Mouse (Mus musculus) embryonic fibroblast, embryonic 13.5 days (primary cell): ENCODE results near the gene Castor1.

ENCODE experiments used
- CTCF ChIP-seq: IDR thresholded peaks from 2 replicates; pipeline ENCODE4 v1.5.1; 2011; ENCODE audit warnings: mild to moderate bottlenecking, control low read depth, low read length, moderate library complexity, borderline replicate concordance; ENCODE audit not compliant: insufficient read depth
- POLR2A ChIP-seq: IDR thresholded peaks from 2 replicates; pipeline ENCODE4 v1.6.1; 2011; ENCODE audit warnings: low read depth, mild to moderate bottlenecking, control low read depth, low read length, moderate library complexity

DNA sequence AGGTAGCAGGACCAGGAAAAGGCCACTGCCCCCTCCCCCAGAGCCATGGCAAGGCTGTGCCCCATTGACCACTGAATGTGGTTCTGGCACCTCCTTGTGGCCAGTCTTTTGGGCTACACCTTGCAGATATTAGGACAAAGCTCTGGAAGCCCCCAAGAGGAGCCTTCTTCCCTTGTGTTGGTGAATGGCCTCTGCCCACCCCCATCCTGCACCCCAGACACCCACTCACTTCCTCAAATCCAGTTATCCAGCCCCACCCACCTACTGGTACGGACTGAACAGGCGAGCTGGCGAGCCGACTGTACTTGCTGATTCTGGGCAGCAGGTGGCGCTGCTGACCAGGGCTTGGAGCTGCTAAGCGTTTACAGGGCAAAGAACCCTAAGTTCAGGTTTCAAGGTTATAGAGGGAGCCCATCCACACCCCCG, 40.6 kb downstream of the Castor1 start:
- TF ChIP-seq CTCF (peak; percentile 99), POLR2A (no peak)
